Mouse (Mus musculus): Measurements from ENCODE around the gene Zc2hc1b. TPM values are rescaled to one million over a fixed set of nuclear protein-coding genes. Genes with fewer than 3 reads are reported as not detected.

Gene Zc2hc1b
- polyA plus RNA-seq, 1 experiment from 2014 or later = not detected

DNA sequence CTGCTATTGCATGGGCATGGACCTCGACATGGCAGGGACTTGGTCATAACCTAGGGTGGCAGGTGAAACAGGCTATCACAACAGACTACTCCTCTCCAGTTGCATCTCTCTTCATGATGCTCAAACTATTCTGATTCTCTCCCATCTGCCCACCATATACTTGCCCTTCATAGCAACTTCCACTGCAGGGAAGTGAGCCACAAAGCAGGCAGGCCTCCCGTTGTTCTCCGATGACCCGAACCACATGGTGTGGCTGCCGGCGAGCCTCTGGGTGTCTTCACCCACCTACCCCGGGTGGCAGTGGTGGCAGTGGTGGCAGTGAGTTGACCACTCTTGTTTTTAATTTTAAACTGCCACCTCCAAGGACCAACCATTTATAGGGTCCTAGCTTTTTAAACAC is 42.1 kb downstream of the Zc2hc1b start:
- Histone ChIP-seq H3K4me2 (ENCODE audit: low read depth, severe bottlenecking) (no peak overlapping the region), H3K9me3 (ENCODE audit: control insufficient read depth, low read length) (no peaks in the 10 kb centered on the region), H3K36me3 (ENCODE audit: control insufficient read depth, insufficient read depth, low read length) (no peaks in the 10 kb centered on the region), H3K4me1 (ENCODE audit: control insufficient read depth, insufficient read depth, low read length) (no peaks in the 10 kb centered on the region), H3K27ac (replicated peaks; ENCODE audit: low read depth, low read length) (no peak overlapping the region), H3K9ac (ENCODE audit: low read length) (no peak overlapping the region), H3K27me3 (ENCODE audit: control insufficient read depth, insufficient read depth, low read length) (no peaks in the 10 kb centered on the region), H3K4me3 (ENCODE audit: low read depth, low read length) (no peak overlapping the region)
- DNase-seq (ENCODE audit: low spot score) (no peak), ATAC-seq (ENCODE audit: insufficient number of reproducible peaks, low FRiP score, low TSS enrichment, low read depth) (no peak)
- 88% methylated on average over 7 of the region's 7 CpGs for WGBS

DNA sequence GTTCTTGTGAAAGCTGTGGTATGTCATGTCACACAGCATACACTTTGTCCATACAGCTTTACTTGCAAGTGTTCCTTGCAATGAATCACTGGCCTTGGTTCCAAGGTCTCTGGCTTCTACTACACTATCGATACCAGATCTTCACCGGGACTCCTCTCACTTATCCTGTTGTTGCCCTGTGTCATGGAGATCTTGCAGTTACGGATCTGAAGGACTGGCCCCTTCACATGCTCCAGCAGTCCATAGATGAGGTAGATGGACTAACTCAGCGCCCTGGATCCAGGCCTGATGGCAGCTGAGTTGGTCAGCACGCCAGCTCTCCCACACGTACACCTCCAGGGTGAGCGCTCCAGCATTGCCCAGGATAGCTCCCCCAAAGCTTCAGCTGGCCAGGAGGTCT is 42.5 kb downstream of the Zc2hc1b start:
- Histone ChIP-seq H3K9ac (ENCODE audit: low read length) (no peak overlapping the region), H3K4me3 (ENCODE audit: low read depth, low read length) (no peak overlapping the region), H3K4me2 (ENCODE audit: low read depth, severe bottlenecking) (no peak overlapping the region), H3K4me1 (ENCODE audit: control insufficient read depth, insufficient read depth, low read length) (no peaks in the 10 kb centered on the region), H3K36me3 (ENCODE audit: control insufficient read depth, insufficient read depth, low read length) (no peaks in the 10 kb centered on the region), H3K9me3 (ENCODE audit: control insufficient read depth, low read length) (no peaks in the 10 kb centered on the region), H3K27ac (replicated peaks; ENCODE audit: low read depth, low read length) (no peak overlapping the region), H3K27me3 (ENCODE audit: control insufficient read depth, insufficient read depth, low read length) (no peaks in the 10 kb centered on the region)
- no peak for ATAC-seq (ENCODE audit: insufficient number of reproducible peaks, low FRiP score, low TSS enrichment, low read depth)
- 95% methylated on average over 7 of the region's 7 CpGs for WGBS
- no peak for DNase-seq (ENCODE audit: low spot score)

DNA sequence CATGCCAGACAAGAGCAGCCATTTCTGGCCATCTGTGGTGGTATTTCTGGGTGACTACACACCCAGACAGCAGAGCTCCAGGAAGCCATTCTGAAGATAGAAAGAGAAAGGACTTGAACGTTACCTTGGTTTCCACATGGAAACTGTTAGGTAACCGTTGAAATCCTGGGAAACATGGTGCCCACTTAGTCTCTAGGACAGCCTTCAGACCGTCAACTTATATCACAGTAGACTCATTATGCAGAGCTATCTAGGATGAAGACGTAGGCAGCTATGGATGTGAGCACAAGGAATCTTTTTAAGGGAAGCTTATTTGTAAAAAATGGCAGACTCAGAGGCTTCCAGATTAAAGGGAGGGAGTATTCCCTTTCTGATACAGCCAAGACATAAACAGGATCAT is 44.0 kb downstream of the Zc2hc1b start:
- Histone ChIP-seq H3K9me3 (ENCODE audit: control insufficient read depth, low read length) (no peaks in the 10 kb centered on the region), H3K27ac (replicated peaks; ENCODE audit: low read depth, low read length) (no peak overlapping the region), H3K4me2 (ENCODE audit: low read depth, severe bottlenecking) (no peak overlapping the region), H3K4me3 (ENCODE audit: low read depth, low read length) (no peak overlapping the region), H3K27me3 (ENCODE audit: control insufficient read depth, insufficient read depth, low read length) (no peaks in the 10 kb centered on the region), H3K36me3 (ENCODE audit: control insufficient read depth, insufficient read depth, low read length) (no peaks in the 10 kb centered on the region), H3K9ac (ENCODE audit: low read length) (no peak overlapping the region), H3K4me1 (ENCODE audit: control insufficient read depth, insufficient read depth, low read length) (no peaks in the 10 kb centered on the region)
- no peak for ATAC-seq (ENCODE audit: insufficient number of reproducible peaks, low FRiP score, low TSS enrichment, low read depth)
- no peak for DNase-seq (ENCODE audit: low spot score)
- 94% methylated on average over 4 of the region's 4 CpGs for whole genome bisulfite sequencing

DNA sequence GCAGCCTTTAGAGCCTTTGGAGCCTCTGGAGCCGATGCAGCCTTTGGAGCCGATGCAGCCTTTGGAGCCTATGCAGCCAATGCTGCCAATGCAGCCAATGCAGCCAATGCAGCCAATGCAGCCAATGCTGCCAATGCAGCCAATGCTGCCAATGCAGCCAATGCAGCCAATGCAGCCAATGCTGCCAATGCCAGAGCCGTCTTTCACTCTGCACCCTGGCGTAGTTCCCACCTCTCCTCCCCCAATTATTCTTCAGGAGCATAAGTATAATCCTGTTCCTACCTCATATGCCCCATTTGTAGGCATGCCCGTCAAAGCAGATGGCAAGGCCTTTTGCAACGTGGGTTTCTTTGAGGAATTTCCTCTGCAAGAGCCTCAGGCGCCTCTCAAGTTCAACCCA is 49.9 kb downstream of the Zc2hc1b start:
- DNase-seq (ENCODE audit: low spot score) (no peak), ATAC-seq (ENCODE audit: insufficient number of reproducible peaks, low FRiP score, low TSS enrichment, low read depth) (no peak)
- H3K4me2 ChIP-seq (ENCODE audit: low read depth, severe bottlenecking) = no peak overlapping the region
- no peaks in the 10 kb centered on the region for H3K9me3 ChIP-seq (ENCODE audit: control insufficient read depth, low read length)
- H3K27me3 ChIP-seq (ENCODE audit: control insufficient read depth, insufficient read depth, low read length) = no peaks in the 10 kb centered on the region
- H3K9ac ChIP-seq (ENCODE audit: low read length) = no peak overlapping the region
- no peaks in the 10 kb centered on the region for H3K36me3 ChIP-seq (ENCODE audit: control insufficient read depth, insufficient read depth, low read length)
- no peak overlapping the region for H3K27ac ChIP-seq (replicated peaks; ENCODE audit: low read depth, low read length)
- no peaks in the 10 kb centered on the region for H3K4me1 ChIP-seq (ENCODE audit: control insufficient read depth, insufficient read depth, low read length)
- H3K4me3 ChIP-seq (ENCODE audit: low read depth, low read length) = no peak overlapping the region
- 91% methylated on average over 7 of the region's 7 CpGs for WGBS

DNA sequence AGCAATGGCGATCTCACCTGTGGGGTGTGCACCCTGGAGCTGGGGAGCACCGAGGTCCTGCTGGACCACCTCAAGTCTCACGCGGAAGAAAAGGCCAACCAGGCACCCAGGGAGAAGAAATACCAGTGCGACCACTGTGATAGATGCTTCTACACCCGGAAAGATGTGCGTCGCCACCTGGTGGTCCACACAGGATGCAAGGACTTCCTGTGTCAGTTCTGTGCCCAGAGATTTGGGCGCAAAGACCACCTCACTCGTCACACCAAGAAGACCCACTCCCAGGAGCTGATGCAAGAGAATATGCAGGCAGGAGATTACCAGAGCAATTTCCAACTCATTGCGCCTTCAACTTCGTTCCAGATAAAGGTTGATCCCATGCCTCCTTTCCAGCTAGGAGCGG is 50.5 kb downstream of the Zc2hc1b start:
- WGBS = 79% methylated on average over 13 of the region's 13 CpGs
- H3K27ac ChIP-seq (replicated peaks; ENCODE audit: low read depth, low read length) = no peak overlapping the region
- no peak for ATAC-seq (ENCODE audit: insufficient number of reproducible peaks, low FRiP score, low TSS enrichment, low read depth)
- DNase-seq (ENCODE audit: low spot score) = no peak
- H3K4me3 ChIP-seq (ENCODE audit: low read depth, low read length) = no peak overlapping the region
- H3K27me3 ChIP-seq (ENCODE audit: control insufficient read depth, insufficient read depth, low read length) = no peaks in the 10 kb centered on the region
- H3K4me1 ChIP-seq (ENCODE audit: control insufficient read depth, insufficient read depth, low read length) = no peaks in the 10 kb centered on the region
- H3K9ac ChIP-seq (ENCODE audit: low read length) = no peak overlapping the region
- H3K4me2 ChIP-seq (ENCODE audit: low read depth, severe bottlenecking) = no peak overlapping the region
- H3K36me3 ChIP-seq (ENCODE audit: control insufficient read depth, insufficient read depth, low read length) = no peaks in the 10 kb centered on the region
- H3K9me3 ChIP-seq (ENCODE audit: control insufficient read depth, low read length) = no peaks in the 10 kb centered on the region

DNA sequence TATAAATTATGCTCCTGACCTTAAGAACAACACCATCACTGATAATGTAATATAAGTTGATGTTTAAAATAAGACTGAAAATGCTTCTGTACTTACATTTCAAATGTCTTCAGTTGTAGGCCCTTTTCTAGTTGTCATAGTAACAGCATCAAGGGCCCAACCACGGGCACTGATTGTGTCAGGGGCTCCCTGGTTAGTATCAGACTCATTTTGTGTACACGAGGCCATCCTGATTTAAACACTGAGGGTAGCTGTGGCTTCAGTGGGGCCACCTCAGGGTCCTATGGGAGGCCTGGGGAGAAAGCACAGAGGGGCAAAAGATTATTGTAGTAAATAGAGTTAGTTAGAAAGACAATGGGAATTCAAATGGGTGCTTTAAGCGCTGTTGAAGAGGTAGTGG is 52.0 kb downstream of the Zc2hc1b start:
- DNase-seq (ENCODE audit: low spot score) = no peak

DNA sequence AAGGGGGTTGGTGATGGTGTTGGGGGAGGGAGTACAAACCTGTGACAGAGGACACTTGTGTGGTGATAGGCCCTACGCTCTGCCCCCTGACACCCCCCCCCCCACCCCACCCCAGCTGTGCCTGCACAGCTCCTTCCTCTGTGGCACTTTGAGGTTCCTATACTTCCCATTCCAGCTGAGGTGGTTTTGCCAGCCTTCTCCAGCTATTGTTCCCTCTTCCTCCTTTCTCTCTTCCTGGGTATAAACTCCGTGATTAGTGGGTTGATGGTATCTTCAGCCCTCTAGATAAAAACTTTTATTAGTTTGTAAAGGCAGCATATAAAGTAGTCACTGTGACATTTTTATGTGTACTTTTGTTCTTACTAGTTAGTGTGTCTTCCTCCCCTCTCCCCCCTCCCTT is 58.5 kb downstream of the Zc2hc1b start:
- Histone ChIP-seq H3K9ac (ENCODE audit: low read length) (no peak overlapping the region), H3K27me3 (ENCODE audit: control insufficient read depth, insufficient read depth, low read length) (no peaks in the 10 kb centered on the region), H3K4me3 (ENCODE audit: low read depth, low read length) (no peak overlapping the region), H3K4me1 (ENCODE audit: control insufficient read depth, insufficient read depth, low read length) (peaks cover 4% of the 10 kb centered on the region), H3K36me3 (ENCODE audit: control insufficient read depth, insufficient read depth, low read length) (no peaks in the 10 kb centered on the region), H3K4me2 (ENCODE audit: low read depth, severe bottlenecking) (no peak overlapping the region), H3K27ac (replicated peaks; ENCODE audit: low read depth, low read length) (no peak overlapping the region), H3K9me3 (ENCODE audit: control insufficient read depth, low read length) (no peaks in the 10 kb centered on the region)
- DNase-seq (ENCODE audit: low spot score) (no peak), ATAC-seq (ENCODE audit: insufficient number of reproducible peaks, low FRiP score, low TSS enrichment, low read depth) (no peak)
- WGBS = 67% methylated on average over 2 of the region's 2 CpGs

More for the DNA sequence above, 52.0 kb downstream of the Zc2hc1b start:
- Histone ChIP-seq H3K36me3 (ENCODE audit: control insufficient read depth, insufficient read depth, low read length) (no peaks in the 10 kb centered on the region), H3K4me2 (ENCODE audit: low read depth, severe bottlenecking) (no peak overlapping the region), H3K9me3 (ENCODE audit: control insufficient read depth, low read length) (no peaks in the 10 kb centered on the region), H3K9ac (ENCODE audit: low read length) (no peak overlapping the region), H3K4me1 (ENCODE audit: control insufficient read depth, insufficient read depth, low read length) (no peaks in the 10 kb centered on the region), H3K4me3 (ENCODE audit: low read depth, low read length) (no peak overlapping the region), H3K27me3 (ENCODE audit: control insufficient read depth, insufficient read depth, low read length) (no peaks in the 10 kb centered on the region), H3K27ac (replicated peaks; ENCODE audit: low read depth, low read length) (no peak overlapping the region)
- 68% methylated on average over 3 of the region's 3 CpGs for WGBS
- no peak for ATAC-seq (ENCODE audit: insufficient number of reproducible peaks, low FRiP score, low TSS enrichment, low read depth)

DNA sequence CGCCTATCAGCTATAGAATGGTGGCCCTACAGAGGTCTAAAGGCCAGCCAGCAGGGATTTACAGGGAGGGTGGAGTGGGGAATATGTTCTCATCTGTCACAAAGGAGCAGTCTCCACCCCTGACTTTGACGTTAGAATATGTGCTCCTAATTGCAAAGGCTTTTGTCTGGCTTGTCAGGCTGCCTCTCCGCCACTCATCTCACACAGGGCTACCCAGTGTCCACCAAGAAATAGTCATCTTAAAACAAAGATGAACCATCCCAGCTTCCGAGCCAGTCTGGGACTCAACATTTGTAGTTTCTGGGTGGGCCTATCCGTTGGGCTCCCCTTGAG is 59.1 kb downstream of the Zc2hc1b start:
- ATAC-seq (ENCODE audit: insufficient number of reproducible peaks, low FRiP score, low TSS enrichment, low read depth) (no peak), DNase-seq (ENCODE audit: low spot score) (no peak)
- Histone ChIP-seq H3K9me3 (ENCODE audit: control insufficient read depth, low read length) (no peaks in the 10 kb centered on the region), H3K9ac (ENCODE audit: low read length) (no peak overlapping the region), H3K27me3 (ENCODE audit: control insufficient read depth, insufficient read depth, low read length) (no peaks in the 10 kb centered on the region), H3K4me3 (ENCODE audit: low read depth, low read length) (no peak overlapping the region), H3K4me1 (ENCODE audit: control insufficient read depth, insufficient read depth, low read length) (peaks cover 4% of the 10 kb centered on the region), H3K4me2 (ENCODE audit: low read depth, severe bottlenecking) (no peak overlapping the region), H3K36me3 (ENCODE audit: control insufficient read depth, insufficient read depth, low read length) (no peaks in the 10 kb centered on the region), H3K27ac (replicated peaks; ENCODE audit: low read depth, low read length) (no peak overlapping the region)
- 65% methylated on average over 5 of the region's 5 CpGs for WGBS

DNA sequence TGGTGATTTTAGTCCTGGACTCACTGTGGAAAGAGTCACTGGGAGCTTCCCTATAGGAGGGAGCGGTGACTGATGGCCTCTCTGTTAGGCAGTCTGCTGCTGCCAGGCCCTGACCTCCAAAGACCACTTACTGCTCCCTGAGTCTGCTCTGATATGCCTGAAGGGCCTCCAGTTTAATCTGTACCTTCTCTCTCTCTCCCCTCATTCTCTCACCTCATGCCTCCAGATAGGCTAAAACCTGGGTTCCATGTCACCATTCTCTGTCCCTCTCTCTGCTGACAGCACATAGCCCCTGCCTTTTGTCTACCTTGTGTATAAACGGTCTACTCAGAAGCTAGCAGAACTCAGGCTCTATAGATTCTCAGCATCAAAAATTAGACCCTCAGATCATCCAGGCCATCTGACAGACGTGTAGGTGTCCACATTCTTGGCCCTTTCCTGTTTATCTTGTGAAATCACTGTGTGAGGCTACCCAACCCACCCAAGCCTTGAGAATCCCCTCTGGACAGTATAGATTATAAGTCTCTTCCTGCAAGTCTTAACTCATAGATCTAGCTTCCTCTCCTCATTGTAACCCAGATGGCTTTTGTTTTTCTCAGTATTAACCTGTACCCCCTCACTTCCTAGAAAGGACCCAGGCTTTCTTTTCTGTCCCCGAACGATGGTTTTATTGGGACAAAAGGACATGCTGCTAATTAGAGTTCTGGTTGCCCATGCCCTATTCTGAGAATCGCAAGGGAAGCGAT is 59.6 kb downstream of the Zc2hc1b start:
- Histone ChIP-seq H3K4me1 (ENCODE audit: control insufficient read depth, insufficient read depth, low read length) (peaks cover 4% of the 10 kb centered on the region), H3K27me3 (ENCODE audit: control insufficient read depth, insufficient read depth, low read length) (no peaks in the 10 kb centered on the region), H3K4me2 (ENCODE audit: low read depth, severe bottlenecking) (no peak overlapping the region), H3K27ac (replicated peaks; ENCODE audit: low read depth, low read length) (no peak overlapping the region), H3K4me3 (ENCODE audit: low read depth, low read length) (no peak overlapping the region), H3K36me3 (ENCODE audit: control insufficient read depth, insufficient read depth, low read length) (no peaks in the 10 kb centered on the region), H3K9ac (ENCODE audit: low read length) (no peak overlapping the region), H3K9me3 (ENCODE audit: control insufficient read depth, low read length) (no peaks in the 10 kb centered on the region)
- DNase-seq (ENCODE audit: low spot score) = no peak
- 73% methylated on average over 7 of the region's 7 CpGs for WGBS
- no peak for ATAC-seq (ENCODE audit: insufficient number of reproducible peaks, low FRiP score, low TSS enrichment, low read depth)
